Mouse (Mus musculus) frontal cortex, postnatal 10 days (tissue): ENCODE measurements at regions not wholly inside any gene's neighbourhood (a gene's known extent, or its start where the extent isn't known, plus 50 kb on each side); places are given as distances from the start of the nearest gene placed in this dataset.

Experiments
- DNase-seq, 2 experiments: peaks; one replicate each; pipeline ENCODE4 v3.0.0; 2022; ENCODE audit warnings: low spot score in 2 of 2, mixed read lengths in 1 of 2

GRCm38 (mm10) chr16:70621750-70622149 lies 308.0 kb downstream of the Gbe1 start:
- no peak for DNase-seq

GRCm38 (mm10) chr16:70643630-70644264 lies 330.0 kb downstream of the Gbe1 start:
- no peak for DNase-seq

- DNase-seq: no peak
Observed at GRCm38 (mm10) chr16:70644695-70645279, 331.0 kb downstream of the Gbe1 start.

- no peak for DNase-seq
Observed at GRCm38 (mm10) chr16:70654429-70655081, 340.8 kb downstream of the Gbe1 start.

GRCm38 (mm10) chr16:70689826-70690225 lies 376.1 kb downstream of the Gbe1 start:
- DNase-seq: no peak

- DNase-seq: no peak
Observed at GRCm38 (mm10) chr16:70724722-70725284, 411.1 kb downstream of the Gbe1 start.

- no peak for DNase-seq
Observed at GRCm38 (mm10) chr16:70725291-70725801, 411.6 kb downstream of the Gbe1 start.

- no peak for DNase-seq
Observed at GRCm38 (mm10) chr16:70733016-70733415, 419.3 kb downstream of the Gbe1 start.

- no peak for DNase-seq
Observed at GRCm38 (mm10) chr16:70740046-70740445, 426.3 kb downstream of the Gbe1 start.

- no peak for DNase-seq
Observed at GRCm38 (mm10) chr16:70754228-70754627, 440.5 kb downstream of the Gbe1 start.

- DNase-seq: no peak
Observed at GRCm38 (mm10) chr16:70798061-70798460, 484.3 kb downstream of the Gbe1 start.

GRCm38 (mm10) chr16:70803549-70803948 lies 489.8 kb downstream of the Gbe1 start:
- no peak for DNase-seq

- no peak for DNase-seq
Observed at GRCm38 (mm10) chr16:70825910-70826309, 512.2 kb downstream of the Gbe1 start.

GRCm38 (mm10) chr16:70835006-70835405 lies 521.3 kb downstream of the Gbe1 start:
- peak in 1 of 2 experiments; percentile 19 for DNase-seq

- DNase-seq: no peak
Observed at GRCm38 (mm10) chr16:70838139-70838538, 524.4 kb downstream of the Gbe1 start.

GRCm38 (mm10) chr16:70868241-70868640 lies 554.5 kb downstream of the Gbe1 start:
- peak in 1 of 2 experiments; percentile 27 for DNase-seq

GRCm38 (mm10) chr16:70869205-70869604 lies 555.5 kb downstream of the Gbe1 start:
- DNase-seq: no peak

- DNase-seq: no peak
Observed at GRCm38 (mm10) chr16:70874080-70874479, 560.3 kb downstream of the Gbe1 start.

GRCm38 (mm10) chr16:70880678-70881077 lies 566.9 kb downstream of the Gbe1 start:
- no peak for DNase-seq

- no peak for DNase-seq
Observed at GRCm38 (mm10) chr16:70881098-70881850, 567.5 kb downstream of the Gbe1 start.

GRCm38 (mm10) chr16:70900085-70900484 lies 586.3 kb downstream of the Gbe1 start:
- no peak for DNase-seq

- DNase-seq: no peak
Observed at GRCm38 (mm10) chr16:70920047-70920446, 606.3 kb downstream of the Gbe1 start.
